Mouse (Mus musculus) liver, embryonic 14.5 days (tissue): Measurements from ENCODE around the gene Chchd4.

Experiments used
- CTCF ChIP-seq: IDR thresholded peaks from 2 replicates; pipeline ENCODE4 v1.5.1; 2016; ENCODE audit warnings: antibody characterized with exemption, low read depth, control low read depth
- EP300 ChIP-seq: IDR thresholded peaks from 2 replicates; pipeline ENCODE4 v1.6.1; 2016; ENCODE audit warnings: antibody characterized with exemption, low read depth

GRCm38 (mm10) chr6:91449472-91450225, 23.7 kb downstream of the Chchd4 start:
- no peak for TF ChIP-seq CTCF
- TF ChIP-seq EP300 = no peak
